Comparison of ENCODE assay signal across 18 mouse cellular contexts in the genomic region with DNA sequence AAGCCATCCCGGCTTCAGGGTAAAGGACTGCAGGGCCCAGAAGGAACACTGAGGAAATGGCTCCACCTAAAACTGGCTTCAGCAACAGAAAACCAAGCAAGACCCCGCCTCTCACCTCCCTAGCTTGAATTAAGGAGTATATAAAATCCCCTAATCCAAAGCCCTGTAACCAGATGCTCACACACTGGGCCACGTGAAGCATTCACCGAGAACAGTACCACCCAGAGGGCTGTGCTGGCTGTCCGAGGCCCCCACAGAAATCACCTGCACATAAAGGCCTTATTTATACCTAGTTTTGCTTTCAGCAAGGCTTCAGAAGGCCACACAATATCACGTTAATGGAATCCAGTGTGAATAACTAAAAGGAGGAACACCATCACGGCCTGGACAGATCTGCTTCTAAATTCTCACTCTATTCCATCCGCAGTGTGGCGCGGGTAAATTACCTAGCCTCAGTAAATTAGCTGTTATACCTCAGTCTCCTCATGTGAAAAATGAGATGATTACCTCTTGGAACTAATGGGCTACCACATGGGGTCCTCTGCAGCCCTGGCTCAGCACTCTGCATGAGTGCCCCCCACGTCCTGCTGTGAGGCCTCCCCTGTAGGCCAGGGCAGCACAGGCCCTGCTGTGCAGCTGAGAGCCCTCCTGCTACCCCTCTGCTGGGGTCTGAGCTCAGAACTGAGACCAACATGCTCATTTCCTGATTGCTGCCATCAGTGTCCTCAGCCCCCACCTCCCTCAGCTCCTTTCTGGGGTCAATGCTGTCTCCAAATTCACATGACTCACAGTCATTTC. TPM values are rescaled to one million over a fixed set of nuclear protein-coding genes. Genes with fewer than 3 reads are reported as not detected.
DNase-seq lines count a peak whose midpoint lies in the region; ATAC-seq lines count a peak whose summit lies in the region.
"Had no signal": no experiment of that assay in that cellular context is flagged by ENCODE, and none has a peak within 500 bp of the region (broad histone marks: within the 10 kb centered on the region; RNA-seq: fewer than 3 reads in every experiment).

No protein-coding gene starts in this region.

- no peak overlapping the region for H3K4me2 ChIP-seq in forebrain, embryonic 12.5 days
- no peak overlapping the region for H3K4me2 ChIP-seq in midbrain, embryonic 15.5 days
- H3K4me2 ChIP-seq: embryonic facial prominence, embryonic 12.5 days; heart, embryonic 12.5 days had no signal

- H3K4me1 ChIP-seq in forebrain, embryonic 12.5 days: peaks cover 23% of the 10 kb centered on the region
- peaks cover 19% of the 10 kb centered on the region for H3K4me1 ChIP-seq in forebrain, embryonic 10.5 days
- peaks cover 5% of the 10 kb centered on the region; the same call in 1 of the 2 replicates for H3K4me1 ChIP-seq in midbrain, embryonic 15.5 days
- H3K4me1 ChIP-seq: embryonic facial prominence, embryonic 12.5 days had no signal

- H3K9me3 ChIP-seq in forebrain, embryonic 12.5 days: no peaks in the 10 kb centered on the region
- no peaks in the 10 kb centered on the region for H3K9me3 ChIP-seq in forebrain, embryonic 10.5 days
- no peaks in the 10 kb centered on the region for H3K9me3 ChIP-seq in midbrain, embryonic 15.5 days
- H3K9me3 ChIP-seq: embryonic facial prominence, embryonic 12.5 days; heart, embryonic 12.5 days had no signal

- DNase-seq in forebrain, embryonic 10.5 days (ENCODE audit: extremely low spot score, low spot score): no peak
- peak; percentile 15 for DNase-seq in retina, embryonic 14.5 days (ENCODE audit: low spot score)
- no peak for DNase-seq in retina, postnatal 1 day
- no peak for DNase-seq in left cerebral cortex, adult 18-20 months (ENCODE audit: low spot score in 2 of 2)
- DNase-seq in thymus, postnatal 25 days: no peak
- DNase-seq: cerebellum, postnatal 14 days; gastrocnemius, postnatal 25 days; heart, postnatal 4 days; kidney, adult 2 months; lung, postnatal 36 days; right cerebral cortex, postnatal 4 days had no signal

- H3K4me3 ChIP-seq in forebrain, embryonic 12.5 days (replicated peaks): no peak overlapping the region
- H3K4me3 ChIP-seq in forebrain, embryonic 10.5 days: no peak overlapping the region
- H3K4me3 ChIP-seq in midbrain, embryonic 15.5 days: no peak overlapping the region
- H3K4me3 ChIP-seq: embryonic facial prominence, embryonic 12.5 days; heart, embryonic 12.5 days had no signal

- no peak overlapping the region for H3K9ac ChIP-seq in forebrain, embryonic 12.5 days
- H3K9ac ChIP-seq in midbrain, embryonic 15.5 days: no peak overlapping the region
- H3K9ac ChIP-seq: embryonic facial prominence, embryonic 12.5 days; heart, embryonic 12.5 days; liver, embryonic 14.5 days had no signal

- H3K36me3 ChIP-seq in forebrain, embryonic 12.5 days (replicated peaks): peaks cover 17% of the 10 kb centered on the region
- H3K36me3 ChIP-seq in forebrain, embryonic 10.5 days (replicated peaks): peaks cover 42% of the 10 kb centered on the region
- H3K36me3 ChIP-seq in midbrain, embryonic 15.5 days (replicated peaks): no peaks in the 10 kb centered on the region

- peak; percentile 95 for ATAC-seq in forebrain, embryonic 12.5 days (ENCODE audit: low FRiP score)
- peak; percentile 75 for ATAC-seq in midbrain, embryonic 15.5 days (replicated peaks)
- ATAC-seq in megakaryocyte, adult 5-6 weeks (ENCODE audit: poor library complexity, severe bottlenecking): no peak
- ATAC-seq: Patski had no signal

- 44% methylated on average over 11 of the region's 11 CpGs for WGBS in forebrain, embryonic 12.5 days
- WGBS in forebrain, embryonic 10.5 days: 51% methylated on average over 11 of the region's 11 CpGs
- WGBS in midbrain, embryonic 15.5 days: 60% methylated on average over 11 of the region's 11 CpGs

- H3K27ac ChIP-seq in forebrain, embryonic 12.5 days: 0 out of 2 replicates have a peak overlapping the region, but pooled peaks have one; percentile 42
- no peak overlapping the region for H3K27ac ChIP-seq in forebrain, embryonic 10.5 days
- H3K27ac ChIP-seq in midbrain, embryonic 15.5 days: peak overlapping the region; percentile 1; the same call in 1 of the 2 replicates
- H3K27ac ChIP-seq: embryonic facial prominence, embryonic 12.5 days; liver, embryonic 14.5 days had no signal

- H3K27me3 ChIP-seq in forebrain, embryonic 12.5 days: no peaks in the 10 kb centered on the region
- H3K27me3 ChIP-seq in forebrain, embryonic 10.5 days (ENCODE audit: poor library complexity, severe bottlenecking): no peaks in the 10 kb centered on the region
- no peaks in the 10 kb centered on the region for H3K27me3 ChIP-seq in midbrain, embryonic 15.5 days (replicated peaks)
- H3K27me3 ChIP-seq: embryonic facial prominence, embryonic 12.5 days; heart, embryonic 12.5 days; Patski had no signal

RNA-seq across cellular contexts. Expression of a gene that starts 45.0 kb away (rescaled TPM):
- polyA plus RNA-seq in forebrain, embryonic 12.5 days (2016; fragmentation: Nextera tagmentation; extraction: Ambion mirVana): 28.5 and 29.2 TPM in 2 replicates
- polyA plus RNA-seq in forebrain, embryonic 10.5 days (2016; fragmentation: Nextera tagmentation; extraction: Ambion mirVana): 25.1 and 25.6 TPM in 2 replicates
- 8.0 and 8.7 TPM in 2 replicates for polyA plus RNA-seq in midbrain, embryonic 15.5 days (2015; fragmentation: Nextera tagmentation; extraction: Ambion mirVana)
- 1 to 10 TPM; 6.3 to 7.1 TPM for total RNA-seq in left cerebral cortex, adult 18-20 months (2021)
- total RNA-seq in megakaryocyte, adult 5-6 weeks (2015): 10.9 and 11.4 TPM in 2 replicates
- total RNA-seq in megakaryocyte, adult 5-6 weeks (2017): 25.9 and 26.3 TPM in 2 replicates
